ENCODE assay signal across 16 mouse cellular contexts in genomic region chr15:82347852-82348251, GRCm38 (mm10). TPM values are rescaled to one million over a fixed set of nuclear protein-coding genes. Genes with fewer than 3 reads are reported as not detected.
A peak's percentile ranks its signal among the peaks of the same experiment; 100 is the strongest.
DNase-seq lines count a peak whose midpoint lies in the region; ATAC-seq and TF ChIP-seq lines count a peak whose summit lies in the region.
"Had no signal": no experiment of that assay in that cellular context is flagged by ENCODE, and none has a peak within 500 bp of the region (broad histone marks: within the 10 kb centered on the region; RNA-seq: fewer than 3 reads in every experiment).

No protein-coding gene starts in this region.

- H3K79me2 ChIP-seq in myocyte (ENCODE audit: control insufficient read depth, insufficient read depth): peaks cover 43% of the 10 kb centered on the region

- peak overlapping the region; percentile 87; the same call in 1 of the 2 replicates for H3K9ac ChIP-seq in heart, embryonic 13.5 days
- H3K9ac ChIP-seq in midbrain, embryonic 13.5 days (replicated peaks): no peak overlapping the region
- H3K9ac ChIP-seq in midbrain, embryonic 15.5 days: no peak overlapping the region
- no peak overlapping the region for H3K9ac ChIP-seq in intestine, postnatal 0 days (ENCODE audit: low read depth, low read length)
- H3K9ac ChIP-seq: hindbrain, embryonic 12.5 days had no signal

- ATAC-seq in heart, embryonic 13.5 days (ENCODE audit: extremely low read depth, insufficient number of reproducible peaks, low FRiP score, low TSS enrichment): no peak
- ATAC-seq in midbrain, embryonic 13.5 days: no peak
- ATAC-seq in midbrain, embryonic 15.5 days (replicated peaks): no peak
- no peak for ATAC-seq in intestine, postnatal 0 days

- no peak overlapping the region for H3ac ChIP-seq in myocyte (ENCODE audit: control insufficient read depth, insufficient read length)

- H3K27ac ChIP-seq in heart, embryonic 13.5 days (replicated peaks): no peak overlapping the region
- H3K27ac ChIP-seq in midbrain, embryonic 13.5 days: no peak overlapping the region
- H3K27ac ChIP-seq in midbrain, embryonic 15.5 days: no peak overlapping the region
- peak overlapping the region; percentile 72; the same call in 1 of the 2 replicates for H3K27ac ChIP-seq in intestine, postnatal 0 days (ENCODE audit: low read depth, low read length)
- H3K27ac ChIP-seq: hindbrain, embryonic 12.5 days had no signal

- peak overlapping the region; percentile 93 for H3K4me2 ChIP-seq in heart, embryonic 13.5 days
- H3K4me2 ChIP-seq in midbrain, embryonic 13.5 days (replicated peaks): peak overlapping the region; percentile 88
- no peak overlapping the region for H3K4me2 ChIP-seq in midbrain, embryonic 15.5 days
- peak overlapping the region; percentile 10; the same call in 1 of the 2 replicates for H3K4me2 ChIP-seq in intestine, postnatal 0 days (replicated peaks; ENCODE audit: low read depth)
- peak overlapping the region; percentile 98 for H3K4me2 ChIP-seq in myocyte (ENCODE audit: low read depth)
- H3K4me2 ChIP-seq: midbrain, embryonic 11.5 days had no signal

- peak overlapping the region; percentile 74 for H3K4me3 ChIP-seq in heart, embryonic 13.5 days
- H3K4me3 ChIP-seq in midbrain, embryonic 13.5 days (replicated peaks): no peak overlapping the region
- H3K4me3 ChIP-seq in midbrain, embryonic 15.5 days: no peak overlapping the region
- no peak overlapping the region for H3K4me3 ChIP-seq in intestine, postnatal 0 days (ENCODE audit: low read depth, low read length)
- H3K4me3 ChIP-seq in myocyte: peak overlapping the region; percentile 42

- no peak for DNase-seq in heart, adult 11 months
- DNase-seq in spleen, adult 18-20 months: no peak
- no peak for DNase-seq in embryo, embryonic 9.5 days (ENCODE audit: extremely low spot score)
- DNase-seq: adrenal gland, postnatal 25 days; gastrocnemius, postnatal 14 days; kidney, postnatal 10 days; layer of hippocampus, postnatal 36 days; lung, adult 2 months had no signal

- WGBS in heart, embryonic 13.5 days: 91% methylated on average over 12 of the region's 12 CpGs
- 92% methylated on average over 12 of the region's 12 CpGs for WGBS in midbrain, embryonic 13.5 days
- WGBS in midbrain, embryonic 15.5 days: 92% methylated on average over 12 of the region's 12 CpGs
- 91% methylated on average over 12 of the region's 12 CpGs for WGBS in intestine, postnatal 0 days

- peaks cover 46% of the 10 kb centered on the region for H3K36me3 ChIP-seq in heart, embryonic 13.5 days
- H3K36me3 ChIP-seq in midbrain, embryonic 13.5 days: peaks cover 35% of the 10 kb centered on the region
- peaks cover 26% of the 10 kb centered on the region for H3K36me3 ChIP-seq in midbrain, embryonic 15.5 days (replicated peaks)
- H3K36me3 ChIP-seq in intestine, postnatal 0 days (ENCODE audit: control insufficient read depth, insufficient read depth): peaks cover 35% of the 10 kb centered on the region
- peaks cover 34% of the 10 kb centered on the region for H3K36me3 ChIP-seq in myocyte (ENCODE audit: control insufficient read depth, insufficient read depth)

- no peak for TF ChIP-seq CTCF in intestine, postnatal 0 days (IDR thresholded peaks at IDR 0.05; ENCODE audit: low read depth)

- peaks cover 48% of the 10 kb centered on the region for H3K4me1 ChIP-seq in heart, embryonic 13.5 days
- H3K4me1 ChIP-seq in midbrain, embryonic 13.5 days (replicated peaks): peaks cover 34% of the 10 kb centered on the region
- peaks cover 34% of the 10 kb centered on the region for H3K4me1 ChIP-seq in midbrain, embryonic 15.5 days
- H3K4me1 ChIP-seq in intestine, postnatal 0 days (replicated peaks; ENCODE audit: control insufficient read depth, insufficient read depth, low read length): peaks cover 24% of the 10 kb centered on the region; the same call in 1 of the 2 replicates

- no peaks in the 10 kb centered on the region for H3K27me3 ChIP-seq in heart, embryonic 13.5 days (replicated peaks)
- H3K27me3 ChIP-seq in midbrain, embryonic 13.5 days: no peaks in the 10 kb centered on the region
- H3K27me3 ChIP-seq in midbrain, embryonic 15.5 days (replicated peaks): no peaks in the 10 kb centered on the region
- H3K27me3 ChIP-seq in intestine, postnatal 0 days (replicated peaks; ENCODE audit: control insufficient read depth, insufficient read depth, low read length): no peaks in the 10 kb centered on the region
- no peaks in the 10 kb centered on the region for H3K27me3 ChIP-seq in myocyte (ENCODE audit: control insufficient read depth, insufficient read depth, insufficient read length)
- H3K27me3 ChIP-seq: forebrain, embryonic 12.5 days; hindbrain, embryonic 12.5 days had no signal

- no peaks in the 10 kb centered on the region for H3K9me3 ChIP-seq in heart, embryonic 13.5 days
- H3K9me3 ChIP-seq in midbrain, embryonic 13.5 days: no peaks in the 10 kb centered on the region
- no peaks in the 10 kb centered on the region for H3K9me3 ChIP-seq in midbrain, embryonic 15.5 days
- no peaks in the 10 kb centered on the region for H3K9me3 ChIP-seq in intestine, postnatal 0 days (ENCODE audit: control insufficient read depth)
- H3K9me3 ChIP-seq: forebrain, embryonic 12.5 days; hindbrain, embryonic 12.5 days had no signal

- no peak for TF ChIP-seq POLR2A in myocyte (IDR thresholded peaks at IDR 0.05; ENCODE audit: insufficient read length, low read depth)

TF ChIP-seq in myocyte, 11 proteins besides CTCF, POLR2A, EP300 and RAD21:
- TF ChIP-seq TCF3 (IDR thresholded peaks at IDR 0.05; ENCODE audit: insufficient read length, low read depth) (no peak), MYOG (IDR thresholded peaks at IDR 0.05; ENCODE audit: control insufficient read depth in 1 of 3, insufficient read depth in 1 of 3, insufficient read length in 2 of 3, low read depth in 2 of 3) (no peak), REST (IDR thresholded peaks at IDR 0.05; ENCODE audit: insufficient read depth, insufficient read length) (no peak), TCF12 (IDR thresholded peaks at IDR 0.05; ENCODE audit: insufficient read depth, poor library complexity, severe bottlenecking) (no peak), POLR2AphosphoS2 (IDR thresholded peaks at IDR 0.05; ENCODE audit: insufficient read length, low read depth) (peak; percentile 77)
TF ChIP-seq in myocyte: peak in this region for 1.

RNA-seq across cellular contexts. Expression of gene Ndufa6, which starts 6.3 kb away (rescaled TPM):
- polyA plus RNA-seq in heart, embryonic 13.5 days (2015; fragmentation: Nextera tagmentation; extraction: Ambion mirVana): 473 and 541 TPM in 2 replicates
- 350 and 359 TPM in 2 replicates for polyA plus RNA-seq in midbrain, embryonic 13.5 days (2015; fragmentation: Nextera tagmentation; extraction: Ambion mirVana)
- polyA plus RNA-seq in midbrain, embryonic 15.5 days (2015; fragmentation: Nextera tagmentation; extraction: Ambion mirVana): 309 and 330 TPM in 2 replicates
- 830 and 832 TPM in 2 replicates for polyA plus RNA-seq in intestine, postnatal 0 days (2015; fragmentation: Nextera tagmentation; extraction: Ambion mirVana)
- polyA plus RNA-seq in myocyte (2012; fragmentation: generic; extraction: Trizol): 517 TPM

RNA-seq across cellular contexts. Expression of gene Smdt1, which starts 9.1 kb away (rescaled TPM):
- polyA plus RNA-seq in heart, embryonic 13.5 days (2015; fragmentation: Nextera tagmentation; extraction: Ambion mirVana): 334 and 366 TPM in 2 replicates
- 303 and 324 TPM in 2 replicates for polyA plus RNA-seq in midbrain, embryonic 13.5 days (2015; fragmentation: Nextera tagmentation; extraction: Ambion mirVana)
- polyA plus RNA-seq in midbrain, embryonic 15.5 days (2015; fragmentation: Nextera tagmentation; extraction: Ambion mirVana): 322 and 335 TPM in 2 replicates
- 448 and 457 TPM in 2 replicates for polyA plus RNA-seq in intestine, postnatal 0 days (2015; fragmentation: Nextera tagmentation; extraction: Ambion mirVana)
- polyA plus RNA-seq in myocyte (2012; fragmentation: generic; extraction: Trizol): 665 TPM

RNA-seq across cellular contexts. Expression of gene Pheta2, which starts 9.1 kb away (rescaled TPM):
- 9.2 TPM in 2 replicates for polyA plus RNA-seq in heart, embryonic 13.5 days (2015; fragmentation: Nextera tagmentation; extraction: Ambion mirVana)
- 0.99 and 1.5 TPM in 2 replicates for polyA plus RNA-seq in midbrain, embryonic 13.5 days (2015; fragmentation: Nextera tagmentation; extraction: Ambion mirVana)
- polyA plus RNA-seq in midbrain, embryonic 15.5 days (2015; fragmentation: Nextera tagmentation; extraction: Ambion mirVana): 1.2 and 1.5 TPM in 2 replicates
- 5.4 and 5.5 TPM in 2 replicates for polyA plus RNA-seq in intestine, postnatal 0 days (2015; fragmentation: Nextera tagmentation; extraction: Ambion mirVana)
- polyA plus RNA-seq in myocyte (2012; fragmentation: generic; extraction: Trizol): 0.05 TPM

RNA-seq across cellular contexts. Expression of gene Naga, which starts 9.1 kb away (rescaled TPM):
- polyA plus RNA-seq in heart, embryonic 13.5 days (2015; fragmentation: Nextera tagmentation; extraction: Ambion mirVana): 42.2 and 44.7 TPM in 2 replicates
- polyA plus RNA-seq in midbrain, embryonic 13.5 days (2015; fragmentation: Nextera tagmentation; extraction: Ambion mirVana): 18.1 and 22.7 TPM in 2 replicates
- polyA plus RNA-seq in midbrain, embryonic 15.5 days (2015; fragmentation: Nextera tagmentation; extraction: Ambion mirVana): 25.4 and 27.2 TPM in 2 replicates
- polyA plus RNA-seq in intestine, postnatal 0 days (2015; fragmentation: Nextera tagmentation; extraction: Ambion mirVana): 1,439 and 1,503 TPM in 2 replicates
- polyA plus RNA-seq in myocyte (2012; fragmentation: generic; extraction: Trizol): 53.2 TPM

RNA-seq across cellular contexts. Expression of gene Cyp2d22, which starts 32.2 kb away (rescaled TPM):
- polyA plus RNA-seq in heart, embryonic 13.5 days (2015; fragmentation: Nextera tagmentation; extraction: Ambion mirVana): 9.0 and 12.4 TPM in 2 replicates
- 1.1 and 1.8 TPM in 2 replicates for polyA plus RNA-seq in midbrain, embryonic 13.5 days (2015; fragmentation: Nextera tagmentation; extraction: Ambion mirVana)
- 1.7 and 2.0 TPM in 2 replicates for polyA plus RNA-seq in midbrain, embryonic 15.5 days (2015; fragmentation: Nextera tagmentation; extraction: Ambion mirVana)
- 5.7 and 7.6 TPM in 2 replicates for polyA plus RNA-seq in intestine, postnatal 0 days (2015; fragmentation: Nextera tagmentation; extraction: Ambion mirVana)
- polyA plus RNA-seq in myocyte (2012; fragmentation: generic; extraction: Trizol): 2.4 TPM

Comparison
In these comparisons a context has a peak if more than half of its experiments do, and no peak if none do; other contexts are left out.
1. H3K4me3 ChIP-seq: peak in heart, embryonic 13.5 days (single experiment) and myocyte (single experiment); none in midbrain, embryonic 13.5 days (single experiment), midbrain, embryonic 15.5 days (single experiment) and intestine, postnatal 0 days (single experiment).